Mouse (Mus musculus) A20 (cell line): ENCODE measurements around the gene Bicc1.

ENCODE experiments used
- DNase-seq: peaks from one replicate; pipeline ENCODE4 v3.0.0-alpha.2; 2011; ENCODE audit warnings: low read depth, low spot score

Gene Bicc1

GRCm38 (mm10) chr10:70876522-70876921 lies 283.0 kb downstream of the Bicc1 start:
- DNase-seq: no peak

GRCm38 (mm10) chr10:70876119-70876518 lies 283.4 kb downstream of the Bicc1 start:
- no peak for DNase-seq

GRCm38 (mm10) chr10:70874994-70875538 lies 284.4 kb downstream of the Bicc1 start:
- no peak for DNase-seq
